Mouse (Mus musculus) thymus, adult 2 months (tissue): ENCODE data around the gene Ntm.

Source experiments
- CTCF ChIP-seq: fragments of 200-500 bp; IDR thresholded peaks from 2 replicates; pipeline ENCODE4 v1.5.1; 2012; ENCODE audit warnings: mild to moderate bottlenecking, control low read depth, low read length, moderate library complexity, borderline replicate concordance; ENCODE audit not compliant: control insufficient read depth, poor library complexity, insufficient read depth; ENCODE audit errors: extremely low read depth
- POLR2A ChIP-seq: fragments of 200-500 bp; IDR thresholded peaks from 2 replicates; pipeline ENCODE4 v1.6.1; 2012; ENCODE audit warnings: mild to moderate bottlenecking, low read length, control low read depth, moderate library complexity; ENCODE audit not compliant: control insufficient read depth, poor library complexity, insufficient read depth; ENCODE audit errors: extremely low read depth

- no peak for TF ChIP-seq CTCF
- no peak for TF ChIP-seq POLR2A
Measured at GRCm38 (mm10) chr9:29330486-29330885, 632.5 kb downstream of the Ntm start.
